Mouse (Mus musculus): ENCODE results near the gene Rdh14. TPM values are rescaled to one million over a fixed set of nuclear protein-coding genes. Genes with fewer than 3 reads are reported as not detected.

Gene Rdh14
- polyA plus RNA-seq, 1 experiment from 2014 or later = 36.0 TPM

GRCm38 (mm10) chr12:10438054-10439001 lies 47.8 kb downstream of the Rdh14 start:
- Histone ChIP-seq H3K27ac (no peak overlapping the region), H3K27me3 (0 out of 2 replicates have a peak, but pooled peaks cover 5% of the 10 kb centered on the region), H3K9me3 (no peaks in the 10 kb centered on the region), H3K36me3 (no peaks in the 10 kb centered on the region), H3K9ac (no peak overlapping the region), H3K4me1 (0 out of 2 replicates have a peak, but pooled peaks cover 9% of the 10 kb centered on the region), H3K4me2 (no peak overlapping the region), H3K4me3 (no peak overlapping the region)
- 30% methylated on average over 15 of the region's 15 CpGs for WGBS
- ATAC-seq (ENCODE audit: borderline replicate concordance, extremely low read depth, low FRiP score, low TSS enrichment) = no peak

DNA sequence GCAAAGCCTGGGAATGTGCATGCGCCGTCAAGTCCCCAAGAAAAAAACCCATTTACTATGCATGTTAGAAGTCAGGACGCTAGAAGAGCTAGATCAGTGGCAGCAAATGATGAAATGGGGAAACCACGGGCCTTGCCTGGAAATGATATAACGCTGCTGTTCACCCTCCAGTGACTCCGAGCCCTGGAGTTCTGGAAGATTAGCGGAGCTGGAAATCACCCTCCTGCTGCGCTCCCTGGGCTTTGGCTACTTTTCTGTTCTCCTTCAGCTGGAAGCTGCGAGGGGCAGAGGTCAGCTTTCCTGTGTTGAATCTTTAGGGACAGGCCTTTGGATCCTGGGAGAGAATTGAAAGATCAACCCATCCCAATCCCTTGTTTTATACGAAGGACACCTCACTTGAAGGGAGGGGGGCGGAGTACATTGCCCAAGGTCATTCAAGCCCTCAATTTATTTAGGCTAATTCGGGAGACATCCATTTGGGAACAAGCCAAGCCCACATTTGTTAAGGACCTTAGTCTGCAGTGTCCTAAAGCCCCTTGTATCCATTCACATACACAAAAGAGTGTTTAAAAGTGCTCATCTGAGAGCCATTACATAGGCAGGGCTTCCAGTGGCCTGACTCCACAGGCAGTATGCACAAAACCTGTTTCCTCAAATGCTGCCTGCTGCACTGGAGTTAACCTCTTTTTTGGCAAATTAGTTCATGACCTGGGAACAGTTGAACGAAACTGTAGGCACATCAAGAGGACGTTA lies 49.1 kb downstream of the Rdh14 start:
- Histone ChIP-seq H3K36me3 (no peaks in the 10 kb centered on the region), H3K9ac (no peak overlapping the region), H3K4me2 (no peak overlapping the region), H3K9me3 (no peaks in the 10 kb centered on the region), H3K4me3 (no peak overlapping the region), H3K4me1 (0 out of 2 replicates have a peak, but pooled peaks cover 9% of the 10 kb centered on the region), H3K27ac (no peak overlapping the region), H3K27me3 (0 out of 2 replicates have a peak, but pooled peaks cover 5% of the 10 kb centered on the region)
- ATAC-seq (ENCODE audit: borderline replicate concordance, extremely low read depth, low FRiP score, low TSS enrichment) = no peak
- 47% methylated on average over 14 of the region's 14 CpGs for WGBS

Other genes with a start within 250 kb of the Rdh14 start
- not detected in 2 replicates for gene Nt5c1b, start 20.8 kb upstream of the Rdh14 start, polyA plus RNA-seq (2015; fragmentation: Nextera tagmentation; extraction: Ambion mirVana)